Mouse (Mus musculus): ENCODE data around the gene Rnase12. TPM values are rescaled to one million over a fixed set of nuclear protein-coding genes. Genes with fewer than 3 reads are reported as not detected.
"Not testable (repeated sequence)": the region's sequence is repeated elsewhere in the genome, so short reads cannot be mapped to it uniquely, and the experiment has no call there.

The Rnase12 gene
- polyA plus RNA-seq (2015; fragmentation: Nextera tagmentation; extraction: Ambion mirVana) = not detected in 2 replicates

DNA sequence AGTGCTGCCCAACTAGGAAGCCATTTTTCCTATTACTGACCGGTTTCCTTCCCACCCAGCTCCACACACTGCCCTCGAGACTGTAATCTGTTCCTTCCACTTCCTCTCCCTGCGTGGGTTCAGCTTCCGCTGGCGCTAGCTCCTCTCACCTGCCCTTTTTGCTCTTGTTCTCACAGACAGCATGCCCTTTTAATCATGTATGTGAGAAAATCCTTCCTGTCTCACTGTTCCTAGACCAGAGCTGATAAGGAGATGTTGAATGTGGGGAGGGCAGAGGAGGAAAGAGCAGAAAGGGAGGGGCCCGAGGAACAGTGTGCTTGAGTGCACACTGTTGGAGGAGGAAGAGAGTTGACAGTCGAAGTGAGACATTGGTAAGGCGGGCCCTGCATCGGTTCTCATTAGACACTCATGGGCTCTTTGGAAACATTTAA lies at the start of gene Rnase12:
Rnase12 (minus strand) TSS at position 261 of the 431 bp plus-strand sequence.
- ATAC-seq = no peak
- no peaks in the 10 kb centered on the region for H3K9me3 ChIP-seq
- no peaks in the 10 kb centered on the region for H3K36me3 ChIP-seq
- H3K4me3 ChIP-seq (replicated peaks) = no peak within 1 kb of the TSS
- H3K27ac ChIP-seq = no peak within 1 kb of the TSS
- peaks cover 15% of the 10 kb centered on the region for H3K4me1 ChIP-seq (replicated peaks)
- no peak within 1 kb of the TSS for H3K4me2 ChIP-seq (replicated peaks)
- no peak within 1 kb of the TSS for H3K9ac ChIP-seq (replicated peaks)
- WGBS = 78% methylated on average over 9 of the region's 9 CpGs
- no peaks in the 10 kb centered on the region for H3K27me3 ChIP-seq

DNA sequence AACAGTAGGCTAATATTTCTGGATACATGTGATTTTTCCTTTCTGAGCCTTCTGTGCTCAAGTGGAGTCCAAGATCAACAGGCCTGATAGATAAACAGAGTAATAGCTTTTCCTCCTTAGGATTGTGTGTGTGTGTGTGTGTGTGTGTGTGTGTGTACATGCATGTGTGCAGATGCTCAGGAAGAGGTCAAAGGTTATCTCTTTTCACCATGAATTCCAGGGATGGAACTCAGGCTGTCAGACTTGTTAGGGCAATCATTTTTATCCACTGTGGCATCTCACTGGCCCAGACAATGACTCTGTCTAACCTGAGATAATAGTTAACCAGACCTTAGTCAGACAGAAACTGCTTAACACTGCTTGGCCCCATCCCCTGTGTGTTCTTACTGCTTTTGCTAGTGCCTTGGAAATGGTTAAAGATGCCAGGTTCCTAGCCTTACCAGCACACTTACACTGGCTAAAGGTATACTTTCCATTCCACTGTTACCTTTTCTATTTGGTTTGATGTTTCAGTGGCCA lies 49.0 kb upstream of the Rnase12 start:
- no peaks in the 10 kb centered on the region for H3K9me3 ChIP-seq
- no peak overlapping the region for H3K4me3 ChIP-seq (replicated peaks)
- no peak overlapping the region for H3K9ac ChIP-seq (replicated peaks)
- no peaks in the 10 kb centered on the region for H3K36me3 ChIP-seq
- no peaks in the 10 kb centered on the region for H3K4me1 ChIP-seq (replicated peaks)
- ATAC-seq = no peak
- no peak overlapping the region for H3K27ac ChIP-seq
- no peaks in the 10 kb centered on the region for H3K27me3 ChIP-seq
- H3K4me2 ChIP-seq (replicated peaks) = no peak overlapping the region

DNA sequence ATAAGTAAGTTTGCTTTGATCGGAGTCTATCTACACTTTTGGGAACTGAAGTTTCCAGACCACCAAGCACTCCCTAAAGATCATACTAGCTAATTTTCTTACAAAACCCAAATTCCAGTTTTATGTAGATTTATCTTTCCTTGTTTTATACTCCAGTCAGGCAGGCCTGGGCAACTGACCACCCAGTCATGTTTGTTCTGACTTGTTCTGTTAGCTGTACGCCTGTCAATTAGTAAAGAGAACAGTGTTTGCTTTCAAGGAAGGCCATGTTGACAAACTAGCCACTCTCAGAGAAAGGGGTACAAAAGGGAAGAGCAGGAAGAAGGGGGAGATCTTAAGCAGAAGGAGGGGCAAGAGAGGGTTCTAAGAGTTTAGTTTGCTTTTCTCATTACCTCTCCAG lies 46.9 kb upstream of the Rnase12 start:
- Histone ChIP-seq H3K9ac (replicated peaks) (no peak overlapping the region), H3K27ac (no peak overlapping the region), H3K4me2 (replicated peaks) (no peak overlapping the region), H3K36me3 (no peaks in the 10 kb centered on the region), H3K4me1 (replicated peaks) (no peaks in the 10 kb centered on the region), H3K4me3 (replicated peaks) (no peak overlapping the region), H3K27me3 (no peaks in the 10 kb centered on the region), H3K9me3 (no peaks in the 10 kb centered on the region)
- 81% methylated on average over 2 of the region's 2 CpGs for WGBS
- no peak for ATAC-seq

DNA sequence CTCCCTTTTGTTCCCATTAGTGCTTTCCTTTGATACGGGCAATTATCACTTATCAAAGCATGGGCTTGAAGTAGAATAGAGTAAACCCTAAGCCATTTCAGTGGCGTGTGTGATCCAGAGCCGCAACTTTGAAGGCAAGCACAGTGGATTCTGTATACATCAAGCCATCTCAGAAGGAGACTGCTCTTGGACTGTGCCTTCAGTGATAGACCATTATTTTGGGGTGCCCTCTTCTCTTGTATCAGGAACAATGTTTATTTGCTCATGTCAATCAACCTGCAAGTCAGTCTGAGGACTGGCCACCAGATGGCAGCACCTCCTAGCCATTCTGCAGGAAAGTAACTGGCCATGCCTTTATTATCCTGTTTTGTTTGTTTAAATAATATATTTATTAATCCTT lies 45.8 kb upstream of the Rnase12 start:
- H3K4me2 ChIP-seq (replicated peaks) = no peak overlapping the region
- H3K27ac ChIP-seq = no peak overlapping the region
- no peaks in the 10 kb centered on the region for H3K36me3 ChIP-seq
- H3K4me3 ChIP-seq (replicated peaks) = no peak overlapping the region
- no peaks in the 10 kb centered on the region for H3K27me3 ChIP-seq
- 59% methylated on average over 3 of the region's 3 CpGs for WGBS
- peak; percentile 57; the same call in 1 of the 2 replicates for ATAC-seq
- H3K9ac ChIP-seq (replicated peaks) = no peak overlapping the region
- no peaks in the 10 kb centered on the region for H3K9me3 ChIP-seq
- no peaks in the 10 kb centered on the region for H3K4me1 ChIP-seq (replicated peaks)

DNA sequence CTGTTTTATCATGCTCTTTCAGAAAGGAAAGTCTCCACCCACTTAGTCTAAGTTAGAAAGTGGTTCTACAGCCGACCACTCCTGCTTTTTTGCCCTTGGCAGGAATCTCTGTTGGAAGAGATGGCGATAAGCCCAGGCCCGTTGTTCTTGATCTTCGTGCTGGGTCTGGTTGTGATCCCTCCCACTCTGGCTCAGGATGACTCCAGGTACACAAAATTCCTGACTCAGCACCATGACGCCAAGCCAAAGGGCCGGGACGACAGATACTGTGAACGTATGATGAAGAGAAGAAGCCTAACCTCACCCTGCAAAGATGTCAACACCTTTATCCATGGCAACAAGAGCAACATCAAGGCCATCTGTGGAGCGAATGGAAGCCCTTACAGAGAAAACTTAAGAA lies 43.8 kb upstream of the Rnase12 start:
- Histone ChIP-seq H3K4me3 (replicated peaks) (no peak overlapping the region), H3K4me1 (replicated peaks) (no peaks in the 10 kb centered on the region), H3K9ac (replicated peaks) (no peak overlapping the region), H3K27me3 (no peaks in the 10 kb centered on the region), H3K9me3 (no peaks in the 10 kb centered on the region), H3K4me2 (replicated peaks) (no peak overlapping the region), H3K36me3 (no peaks in the 10 kb centered on the region), H3K27ac (no peak overlapping the region)
- ATAC-seq = no peak
- WGBS = 81% methylated on average over 9 of the region's 9 CpGs

DNA sequence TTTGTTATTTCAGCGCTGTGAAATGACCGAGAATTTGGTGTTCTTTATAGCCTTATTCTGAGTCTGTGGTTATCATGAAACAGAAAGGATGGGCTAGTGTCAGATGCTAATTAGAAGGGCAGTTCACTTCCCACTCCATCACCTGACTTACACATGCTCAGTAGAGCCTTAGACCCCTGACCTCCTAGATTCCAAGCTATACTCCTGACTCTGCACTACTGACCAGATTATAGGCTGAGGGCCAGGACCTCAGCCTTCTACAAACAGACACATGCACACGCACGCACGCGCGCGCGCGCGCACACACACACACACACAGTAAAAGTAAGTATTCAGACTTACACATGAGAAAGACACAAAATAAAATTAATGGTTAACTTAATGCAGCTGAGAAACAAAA lies 41.5 kb upstream of the Rnase12 start:
- Histone ChIP-seq H3K4me3 (replicated peaks) (no peak overlapping the region), H3K4me2 (replicated peaks) (no peak overlapping the region), H3K9me3 (no peaks in the 10 kb centered on the region), H3K36me3 (no peaks in the 10 kb centered on the region), H3K4me1 (replicated peaks) (no peaks in the 10 kb centered on the region), H3K27me3 (no peaks in the 10 kb centered on the region), H3K27ac (no peak overlapping the region), H3K9ac (replicated peaks) (no peak overlapping the region)
- ATAC-seq = no peak
- WGBS = 97% methylated on average over 11 of the region's 11 CpGs

DNA sequence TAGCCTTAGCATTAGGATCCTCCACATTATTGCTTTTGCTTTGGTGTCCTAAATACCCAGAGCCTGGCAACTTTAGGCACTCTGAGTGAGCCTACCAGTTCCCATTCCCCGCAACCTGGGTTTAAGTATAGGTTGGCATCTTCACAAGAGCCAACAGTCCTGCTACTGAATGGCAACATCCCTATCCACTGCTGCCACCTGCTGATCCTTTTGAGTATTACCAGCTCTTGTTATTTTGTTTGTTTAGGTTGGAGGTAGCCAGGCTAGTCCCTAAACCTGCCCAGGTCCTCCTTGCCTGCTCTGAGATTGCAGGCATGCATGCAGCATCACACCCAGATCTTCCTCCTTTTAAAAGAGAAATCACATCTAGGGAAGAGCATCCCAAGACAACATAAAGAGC lies 40.8 kb upstream of the Rnase12 start:
- ATAC-seq = peak; percentile 59; the same call in 1 of the 2 replicates
- H3K4me2 ChIP-seq (replicated peaks); H3K9me3 ChIP-seq; H3K27ac ChIP-seq; H3K4me1 ChIP-seq (replicated peaks); H3K27me3 ChIP-seq; H3K4me3 ChIP-seq (replicated peaks); H3K9ac ChIP-seq (replicated peaks); H3K36me3 ChIP-seq: not testable (repeated sequence)
- 45% methylated on average over 1 of the region's 1 CpGs for WGBS

DNA sequence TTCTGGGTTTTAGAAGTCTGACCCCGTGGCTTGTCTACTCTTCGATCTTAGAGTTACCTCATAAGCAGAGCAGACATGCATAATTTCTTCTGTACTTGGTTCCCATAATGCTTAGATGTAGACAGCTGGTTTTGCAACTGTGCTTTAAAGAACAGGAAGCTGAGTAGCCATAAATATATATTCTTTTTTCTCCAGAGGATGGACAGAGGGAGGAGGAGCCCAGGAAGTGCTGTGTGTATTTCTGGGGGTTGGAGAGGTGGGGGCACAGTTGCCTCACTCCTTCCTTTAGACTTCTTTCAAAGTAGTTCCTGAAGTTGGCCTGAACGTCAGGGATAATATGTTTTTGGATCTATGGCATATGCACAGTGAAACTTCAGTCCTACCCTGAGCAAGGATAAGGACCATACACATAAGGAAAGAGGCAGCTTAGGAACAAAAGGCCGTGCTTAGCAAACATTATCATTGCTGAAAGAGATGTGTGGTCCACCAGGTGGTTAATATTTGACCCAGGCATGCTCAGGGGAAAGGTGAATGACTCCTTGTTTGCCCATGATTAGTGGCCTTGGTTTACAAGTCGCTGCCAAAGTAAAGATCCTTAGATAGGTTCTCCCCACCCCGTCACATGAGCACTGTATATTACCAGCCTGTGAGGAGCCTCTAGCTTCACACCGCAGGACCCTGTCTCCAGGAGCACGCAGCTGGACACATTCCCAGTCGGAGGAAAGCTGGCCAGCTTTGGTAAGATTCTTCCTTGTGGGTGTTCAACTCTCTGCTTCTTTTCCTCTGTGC lies 38.5 kb upstream of the Rnase12 start:
- Histone ChIP-seq H3K4me3 (replicated peaks) (no peak overlapping the region), H3K27ac (no peak overlapping the region), H3K36me3 (no peaks in the 10 kb centered on the region), H3K27me3 (no peaks in the 10 kb centered on the region), H3K9ac (replicated peaks) (no peak overlapping the region), H3K9me3 (no peaks in the 10 kb centered on the region), H3K4me1 (replicated peaks) (0 out of 2 replicates have a peak, but pooled peaks cover 3% of the 10 kb centered on the region), H3K4me2 (replicated peaks) (no peak overlapping the region)
- ATAC-seq = no peak
- 80% methylated on average over 9 of the region's 9 CpGs for WGBS

DNA sequence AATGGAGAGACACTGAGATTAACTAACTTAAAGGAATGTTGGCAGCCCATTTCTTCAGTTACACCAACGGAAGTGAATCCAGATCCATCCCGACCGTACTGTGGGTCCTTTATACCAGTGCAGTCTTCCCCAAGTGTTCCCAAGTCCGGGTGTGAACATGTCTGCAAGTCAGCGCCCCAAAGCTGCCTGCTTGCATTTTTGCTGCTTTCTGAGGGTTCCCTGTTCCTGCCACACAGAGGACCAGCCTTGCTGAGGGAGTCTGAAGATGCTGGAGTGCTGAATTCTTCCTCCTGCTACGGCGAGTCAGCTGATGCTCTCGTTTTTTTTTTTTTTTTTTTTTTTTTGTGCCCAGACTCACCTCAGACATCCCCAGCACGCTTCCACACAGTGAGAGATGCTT lies 37.5 kb upstream of the Rnase12 start:
- H3K36me3 ChIP-seq = no peaks in the 10 kb centered on the region
- no peak overlapping the region for H3K4me2 ChIP-seq (replicated peaks)
- 70% methylated on average over 8 of the region's 9 CpGs for WGBS
- H3K4me3 ChIP-seq (replicated peaks) = no peak overlapping the region
- H3K4me1 ChIP-seq (replicated peaks) = 0 out of 2 replicates have a peak, but pooled peaks cover 6% of the 10 kb centered on the region
- no peak for ATAC-seq
- H3K9ac ChIP-seq (replicated peaks) = no peak overlapping the region
- H3K27me3 ChIP-seq = no peaks in the 10 kb centered on the region
- no peak overlapping the region for H3K27ac ChIP-seq
- no peaks in the 10 kb centered on the region for H3K9me3 ChIP-seq

DNA sequence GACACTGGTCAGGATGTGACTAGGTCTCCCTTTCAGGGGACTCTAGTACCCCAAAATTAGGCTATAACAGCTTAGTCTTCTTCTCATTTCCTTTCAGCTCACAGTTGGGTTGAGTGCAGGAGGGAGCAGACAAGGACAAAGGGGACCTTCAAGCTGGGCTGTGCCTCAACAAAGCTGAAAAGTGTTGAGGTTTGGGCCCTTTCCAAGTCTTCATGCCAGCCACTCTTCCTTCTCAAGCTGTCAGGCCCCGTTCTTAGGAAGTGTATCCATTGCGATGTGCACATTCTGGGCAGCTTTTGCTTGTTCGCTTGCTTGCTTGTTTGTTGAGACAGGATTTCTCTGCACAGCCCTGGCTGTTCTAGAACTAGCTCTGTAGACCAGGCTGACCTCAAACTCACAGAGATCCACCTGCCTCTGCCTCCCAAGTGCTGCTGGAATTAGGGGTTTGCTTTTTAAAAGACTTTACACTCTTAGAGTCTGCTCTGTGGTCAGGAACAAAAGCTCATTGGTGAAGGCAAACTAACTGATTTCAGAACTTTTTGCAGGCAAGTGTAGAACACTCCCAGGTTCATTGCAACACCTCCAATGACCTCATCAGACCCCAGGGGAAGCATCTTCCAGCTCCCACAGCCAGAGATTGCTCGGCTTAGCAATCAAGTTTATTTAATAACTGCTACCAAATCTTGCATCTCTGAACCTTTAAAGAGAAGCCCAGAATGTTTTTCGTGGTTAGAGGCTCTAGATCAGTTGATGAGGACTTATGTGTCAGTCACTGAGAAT lies 36.8 kb upstream of the Rnase12 start:
- 0 out of 2 replicates have a peak, but pooled peaks cover 6% of the 10 kb centered on the region for H3K4me1 ChIP-seq (replicated peaks)
- no peak overlapping the region for H3K4me3 ChIP-seq (replicated peaks)
- H3K27ac ChIP-seq = no peak overlapping the region
- H3K4me2 ChIP-seq (replicated peaks) = no peak overlapping the region
- no peak for ATAC-seq
- H3K9me3 ChIP-seq = no peaks in the 10 kb centered on the region
- no peaks in the 10 kb centered on the region for H3K27me3 ChIP-seq
- no peak overlapping the region for H3K9ac ChIP-seq (replicated peaks)
- WGBS = 84% methylated on average over 5 of the region's 5 CpGs
- H3K36me3 ChIP-seq = no peaks in the 10 kb centered on the region

DNA sequence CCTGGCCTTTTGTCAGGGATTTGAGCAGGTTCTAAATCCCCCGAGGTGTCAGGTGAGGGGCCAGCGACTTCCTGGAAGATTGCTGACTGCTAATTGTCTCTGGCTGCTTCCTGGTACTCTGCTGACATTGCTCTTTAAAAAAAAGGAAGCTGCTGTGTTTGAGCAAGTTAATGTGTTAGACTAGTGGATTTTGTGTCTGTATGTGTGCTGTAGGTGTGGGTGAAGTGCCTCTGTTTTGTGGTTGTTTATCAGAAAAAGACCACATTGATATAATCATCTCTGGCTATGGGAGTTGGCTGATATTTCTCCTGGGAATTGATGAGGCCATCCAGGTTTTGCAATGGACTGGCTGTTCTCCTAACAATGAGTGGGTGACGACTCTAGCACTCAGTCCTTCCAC lies 36.0 kb upstream of the Rnase12 start:
- ATAC-seq = no peak
- no peak overlapping the region for H3K27ac ChIP-seq
- H3K4me1 ChIP-seq (replicated peaks) = peaks cover 12% of the 10 kb centered on the region
- no peak overlapping the region for H3K4me3 ChIP-seq (replicated peaks)
- H3K9me3 ChIP-seq = no peaks in the 10 kb centered on the region
- no peak overlapping the region for H3K9ac ChIP-seq (replicated peaks)
- H3K27me3 ChIP-seq = no peaks in the 10 kb centered on the region
- no peaks in the 10 kb centered on the region for H3K36me3 ChIP-seq
- WGBS = 44% methylated on average over 3 of the region's 3 CpGs
- no peak overlapping the region for H3K4me2 ChIP-seq (replicated peaks)

DNA sequence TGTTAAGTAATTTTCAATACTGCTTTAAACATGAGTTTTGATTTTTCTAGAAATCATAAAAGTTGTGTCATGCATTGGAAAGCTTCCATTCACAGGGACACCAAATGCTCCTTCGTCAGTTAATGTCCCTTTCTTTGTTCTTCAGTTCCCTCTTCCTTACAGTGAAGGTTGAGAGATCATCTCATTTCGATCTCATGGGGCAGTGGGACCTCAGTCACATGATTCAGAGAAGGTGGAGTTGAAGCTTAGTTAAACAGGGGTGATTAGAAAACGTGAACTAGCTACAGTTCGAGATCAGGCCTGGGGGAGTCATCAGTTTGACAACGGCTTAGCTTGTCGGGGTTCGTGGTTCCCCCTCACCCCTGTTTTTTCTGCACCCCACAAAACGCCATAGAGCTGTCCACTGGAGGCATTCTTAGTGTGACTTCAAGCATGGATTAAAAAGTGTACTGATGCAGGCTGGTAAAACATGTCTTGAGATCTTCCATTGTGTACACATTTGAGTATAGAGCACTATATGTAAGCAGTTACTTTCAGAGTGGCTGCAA lies 34.7 kb upstream of the Rnase12 start:
- H3K9me3 ChIP-seq = no peaks in the 10 kb centered on the region
- no peaks in the 10 kb centered on the region for H3K36me3 ChIP-seq
- ATAC-seq = no peak
- no peaks in the 10 kb centered on the region for H3K27me3 ChIP-seq
- no peak overlapping the region for H3K9ac ChIP-seq (replicated peaks)
- H3K4me2 ChIP-seq (replicated peaks) = 0 out of 2 replicates have a peak overlapping the region, but pooled peaks have one; percentile 73
- no peak overlapping the region for H3K4me3 ChIP-seq (replicated peaks)
- no peak overlapping the region for H3K27ac ChIP-seq
- 53% methylated on average over 8 of the region's 8 CpGs for WGBS
- peaks cover 16% of the 10 kb centered on the region for H3K4me1 ChIP-seq (replicated peaks)
